Mouse (Mus musculus) stomach, embryonic 14.5 days (tissue): ENCODE measurements at regions not wholly inside any gene's neighbourhood (a gene's known extent, or its start where the extent isn't known, plus 50 kb on each side); places are given as distances from the start of the nearest gene placed in this dataset.

ENCODE experiments used
- ATAC-seq: fragments of 200-750 bp; cut with Nextera tagmentation; 2 replicates; pipeline ENCODE4 v1.8.0; 2017; ENCODE audit warnings: low read depth, moderate TSS enrichment; ENCODE audit not compliant: insufficient number of reproducible peaks, insufficient read depth, low FRiP score
- H3K27ac ChIP-seq: fragments of 300-500 bp; sonication (generic); 2 replicates; pipeline ENCODE4 v1.5.1; 2014; ENCODE audit warnings: mild to moderate bottlenecking, low read length, moderate library complexity, mixed read lengths
- H3K27me3 ChIP-seq: fragments of 300-500 bp; sonication (generic); 2 replicates; pipeline ENCODE4 v1.6.1; 2014; ENCODE audit warnings: low read length, control low read depth, mixed read lengths; ENCODE audit not compliant: control insufficient read depth, insufficient read depth
- H3K36me3 ChIP-seq: fragments of 300-500 bp; sonication (generic); 2 replicates; pipeline ENCODE4 v1.6.1; 2014; ENCODE audit warnings: mild to moderate bottlenecking, control low read depth, low read length, moderate library complexity, mixed read lengths; ENCODE audit not compliant: control insufficient read depth, insufficient read depth
- H3K4me1 ChIP-seq: fragments of 300-500 bp; sonication (generic); 2 replicates; pipeline ENCODE4 v1.6.1; 2014; ENCODE audit warnings: low read length, control low read depth, mixed read lengths; ENCODE audit not compliant: control insufficient read depth, insufficient read depth
- H3K4me2 ChIP-seq: fragments of 300-500 bp; sonication (generic); replicated peaks from 2 replicates; pipeline ENCODE4 v1.6.1; 2014; ENCODE audit warnings: low read depth, low read length, control low read depth
- H3K4me3 ChIP-seq: fragments of 300-500 bp; sonication (generic); 2 replicates; pipeline ENCODE4 v1.5.1; 2014; ENCODE audit warnings: low read depth, low read length, control low read depth
- H3K9ac ChIP-seq: fragments of 300-500 bp; sonication (generic); replicated peaks from 2 replicates; pipeline ENCODE4 v1.6.1; 2014; ENCODE audit warnings: low read depth, mild to moderate bottlenecking, control low read depth, low read length, moderate library complexity, mixed read lengths
- H3K9me3 ChIP-seq: fragments of 300-500 bp; sonication (generic); 2 replicates; pipeline ENCODE4 v1.6.1; 2016; ENCODE audit warnings: low read depth, low read length, control low read depth; ENCODE audit not compliant: control insufficient read depth
- WGBS: fragments of 180-500 bp; shearing (Covaris S2); extraction: QIAGEN DNeasy Blood & Tissue Kit; methylation state at CpG from one replicate; pipeline ENCODE4 v1.1.7; 2014; 5-methylcytosine and 5-hydroxymethylcytosine counted together

DNA sequence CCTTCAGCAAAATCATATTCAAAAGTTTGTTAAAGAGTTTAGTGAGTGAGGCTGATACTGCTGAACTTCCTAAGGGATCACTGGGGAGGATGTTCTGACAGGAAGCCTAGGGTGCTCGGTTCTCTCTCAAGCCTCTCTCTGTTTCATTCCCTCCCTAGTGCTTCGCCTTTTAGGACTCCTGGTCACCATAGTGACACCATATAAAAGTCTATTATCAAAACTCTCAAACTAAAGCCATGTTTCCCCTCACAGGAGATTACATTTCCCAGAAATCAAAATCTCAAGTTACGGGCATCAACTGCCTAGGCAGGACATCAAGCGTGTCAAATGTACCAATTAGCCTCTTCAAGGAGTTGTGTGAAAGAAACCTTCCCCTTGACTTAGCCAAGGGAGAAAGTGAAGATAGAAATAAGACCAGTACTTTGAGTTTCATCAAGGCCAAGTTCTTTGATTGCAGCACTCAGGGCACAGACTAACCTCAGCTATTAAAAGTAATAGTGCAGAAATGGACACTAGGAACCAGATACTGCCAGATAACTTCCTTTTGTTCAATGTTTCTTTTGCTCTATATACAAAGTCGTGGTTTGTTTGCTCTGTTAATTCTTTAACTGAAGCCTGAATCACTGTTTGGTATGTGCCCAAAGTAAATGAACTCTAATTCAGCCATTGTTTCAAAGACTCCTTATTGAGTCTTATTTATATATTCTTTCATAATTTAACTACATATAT, 752.6 kb downstream of the Jrkl start:
- Histone ChIP-seq H3K9ac (no peak overlapping the region), H3K4me3 (no peak overlapping the region), H3K27ac (no peak overlapping the region), H3K27me3 (no peaks in the 10 kb centered on the region), H3K4me1 (no peaks in the 10 kb centered on the region), H3K9me3 (no peaks in the 10 kb centered on the region), H3K4me2 (no peak overlapping the region), H3K36me3 (no peaks in the 10 kb centered on the region)
- no peak for ATAC-seq
- WGBS, result 69% methylated on average over 5 of the region's 5 CpGs

DNA sequence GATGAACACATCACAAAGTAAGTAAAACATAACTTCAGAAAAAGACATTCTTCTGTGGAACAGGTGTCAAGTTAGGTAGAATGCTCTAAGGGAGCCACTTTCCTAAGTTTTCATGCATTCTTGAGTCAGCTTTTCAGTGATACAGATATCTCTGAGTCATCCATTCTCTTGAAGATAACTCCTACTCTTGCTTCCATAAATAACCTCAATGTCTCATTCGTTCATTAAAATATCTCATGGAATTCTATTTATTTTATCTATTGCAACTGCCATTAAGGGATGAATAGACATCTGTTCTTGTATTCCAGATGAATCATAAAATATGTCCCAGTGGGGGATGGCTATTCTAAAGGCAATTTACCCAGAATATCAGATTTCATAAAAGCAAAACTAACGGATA, 787.8 kb downstream of the Jrkl start:
- no peak overlapping the region for H3K4me2 ChIP-seq
- H3K27ac ChIP-seq, result no peak overlapping the region
- ATAC-seq, result no peak
- no peaks in the 10 kb centered on the region for H3K4me1 ChIP-seq
- H3K36me3 ChIP-seq, result no peaks in the 10 kb centered on the region
- H3K9me3 ChIP-seq, result no peaks in the 10 kb centered on the region
- no peak overlapping the region for H3K9ac ChIP-seq
- WGBS, result 75% methylated on average over 2 of the region's 2 CpGs
- H3K27me3 ChIP-seq, result no peaks in the 10 kb centered on the region
- no peak overlapping the region for H3K4me3 ChIP-seq

DNA sequence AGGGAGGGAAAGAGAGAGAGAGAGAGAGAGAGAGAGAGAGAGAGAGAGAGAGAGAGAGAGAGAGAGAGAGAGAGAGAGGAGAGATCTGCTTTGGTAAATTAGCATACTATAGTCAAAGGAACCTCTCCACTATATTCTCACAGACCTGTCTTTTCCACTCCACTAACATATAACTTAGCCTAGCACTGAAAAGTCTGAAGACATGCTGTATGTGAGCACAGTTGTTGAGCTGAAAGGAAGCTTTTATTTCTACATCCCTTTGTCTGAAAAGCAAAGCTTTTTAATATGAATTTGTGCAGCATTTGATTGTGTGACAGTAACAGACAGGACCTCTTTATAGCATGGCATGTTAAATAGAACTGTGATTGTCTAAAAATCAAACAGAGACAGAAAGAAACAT, 788.9 kb downstream of the Jrkl start:
- H3K9ac ChIP-seq, result no peak overlapping the region
- no peak for ATAC-seq

DNA sequence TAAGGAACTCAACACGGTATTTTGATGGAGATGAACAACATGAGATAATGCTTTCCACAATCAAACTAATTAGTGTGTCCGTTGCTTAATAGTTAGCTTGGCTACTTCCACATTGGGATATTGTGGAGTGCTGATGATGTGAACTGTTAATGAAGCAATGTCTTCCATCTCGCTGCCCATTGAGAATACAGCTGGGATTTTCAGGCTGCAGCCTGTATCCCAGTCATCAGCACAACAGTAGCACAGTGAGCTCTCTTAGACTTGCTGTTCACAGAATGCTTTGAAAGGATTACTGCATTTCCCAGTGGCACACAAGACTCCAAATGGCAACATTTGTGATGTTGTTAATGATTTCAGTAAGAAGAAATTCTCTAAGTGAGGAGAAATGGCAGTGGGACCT, 811.5 kb downstream of the Jrkl start:
- ATAC-seq, result no peak
- Histone ChIP-seq H3K27ac (no peak overlapping the region), H3K4me2 (no peak overlapping the region), H3K4me3 (no peak overlapping the region), H3K36me3 (no peaks in the 10 kb centered on the region), H3K9ac (no peak overlapping the region), H3K27me3 (no peaks in the 10 kb centered on the region), H3K9me3 (no peaks in the 10 kb centered on the region), H3K4me1 (no peaks in the 10 kb centered on the region)
- 78% methylated on average over 3 of the region's 3 CpGs for WGBS

More for the DNA sequence above, 788.9 kb downstream of the Jrkl start:
- Histone ChIP-seq H3K4me1 (no peaks in the 10 kb centered on the region), H3K9me3 (no peaks in the 10 kb centered on the region), H3K27me3 (no peaks in the 10 kb centered on the region), H3K4me2 (no peak overlapping the region), H3K27ac (no peak overlapping the region), H3K36me3 (no peaks in the 10 kb centered on the region), H3K4me3 (no peak overlapping the region)

DNA sequence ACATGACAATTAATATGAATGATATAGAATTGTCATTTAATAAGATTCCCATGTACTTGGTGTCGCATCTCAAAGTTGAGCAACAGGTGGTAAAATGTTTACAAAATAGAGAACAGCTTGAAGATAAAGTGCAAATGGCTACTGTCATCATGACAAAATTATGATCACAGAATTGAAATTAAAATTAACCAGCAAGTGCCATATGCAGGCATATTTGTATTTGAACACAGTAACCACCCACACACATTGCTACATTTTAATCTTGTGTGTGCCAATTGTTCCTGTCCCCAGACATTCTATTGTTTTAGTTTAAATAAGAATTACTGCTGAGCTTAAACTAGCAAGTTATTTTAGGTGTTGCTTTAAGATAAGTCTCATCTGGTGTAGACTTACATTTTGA, 823.7 kb downstream of the Jrkl start:
- Histone ChIP-seq H3K9me3 (no peaks in the 10 kb centered on the region), H3K4me3 (no peak overlapping the region), H3K27me3 (no peaks in the 10 kb centered on the region), H3K9ac (no peak overlapping the region), H3K27ac (no peak overlapping the region), H3K4me1 (no peaks in the 10 kb centered on the region), H3K36me3 (no peaks in the 10 kb centered on the region), H3K4me2 (no peak overlapping the region)
- ATAC-seq, result no peak
- WGBS, result 79% methylated on average over 1 of the region's 1 CpGs

DNA sequence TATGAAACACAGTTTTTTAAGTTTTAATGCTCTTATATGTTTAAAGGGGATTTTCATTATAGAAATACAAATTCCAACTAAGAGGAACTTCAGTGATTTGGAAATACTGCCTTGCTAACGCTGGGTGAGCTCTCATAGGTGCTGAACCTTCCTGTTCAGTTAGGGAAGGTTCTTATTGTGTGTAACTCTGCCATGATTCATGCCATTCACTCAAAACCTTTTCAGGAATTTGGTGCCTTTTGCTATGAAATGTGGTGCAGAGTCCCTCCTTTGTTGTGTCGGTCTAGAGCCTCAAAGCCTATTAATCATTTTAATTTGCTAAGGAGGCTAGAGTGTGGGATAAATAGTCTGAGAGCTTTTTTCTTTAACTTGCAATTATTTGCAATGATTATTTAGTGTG, 837.1 kb downstream of the Jrkl start:
- 72% methylated on average over 2 of the region's 2 CpGs for WGBS
- no peak for ATAC-seq

DNA sequence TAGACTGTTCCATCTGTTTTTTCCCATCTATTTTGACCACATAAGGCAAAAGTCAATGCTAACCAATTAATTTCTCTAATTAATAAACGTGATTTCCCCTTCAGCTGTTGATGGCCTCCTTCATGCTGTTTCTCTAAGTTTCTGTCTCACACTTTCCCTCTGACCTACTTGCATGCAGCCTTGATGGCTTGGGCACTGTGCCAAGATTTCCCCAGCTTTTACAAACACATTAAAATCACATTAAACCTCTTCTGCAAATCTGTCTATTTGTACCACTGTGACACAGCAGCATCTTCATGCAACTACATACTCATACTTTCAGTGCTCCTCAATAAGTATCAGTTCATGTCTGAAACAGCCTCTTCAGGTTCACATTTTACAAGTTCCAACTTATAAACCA, 841.4 kb downstream of the Jrkl start:
- H3K27me3 ChIP-seq, result no peaks in the 10 kb centered on the region
- 65% methylated on average over 1 of the region's 1 CpGs for WGBS
- H3K4me1 ChIP-seq, result no peaks in the 10 kb centered on the region
- H3K27ac ChIP-seq, result no peak overlapping the region
- H3K9ac ChIP-seq, result no peak overlapping the region
- H3K36me3 ChIP-seq, result no peaks in the 10 kb centered on the region
- no peaks in the 10 kb centered on the region for H3K9me3 ChIP-seq
- no peak overlapping the region for H3K4me3 ChIP-seq
- no peak for ATAC-seq
- no peak overlapping the region for H3K4me2 ChIP-seq

More for the DNA sequence above, 837.1 kb downstream of the Jrkl start:
- Histone ChIP-seq H3K27me3 (no peaks in the 10 kb centered on the region), H3K4me3 (no peak overlapping the region), H3K36me3 (no peaks in the 10 kb centered on the region), H3K9ac (no peak overlapping the region), H3K9me3 (no peaks in the 10 kb centered on the region), H3K27ac (no peak overlapping the region), H3K4me1 (no peaks in the 10 kb centered on the region), H3K4me2 (no peak overlapping the region)

DNA sequence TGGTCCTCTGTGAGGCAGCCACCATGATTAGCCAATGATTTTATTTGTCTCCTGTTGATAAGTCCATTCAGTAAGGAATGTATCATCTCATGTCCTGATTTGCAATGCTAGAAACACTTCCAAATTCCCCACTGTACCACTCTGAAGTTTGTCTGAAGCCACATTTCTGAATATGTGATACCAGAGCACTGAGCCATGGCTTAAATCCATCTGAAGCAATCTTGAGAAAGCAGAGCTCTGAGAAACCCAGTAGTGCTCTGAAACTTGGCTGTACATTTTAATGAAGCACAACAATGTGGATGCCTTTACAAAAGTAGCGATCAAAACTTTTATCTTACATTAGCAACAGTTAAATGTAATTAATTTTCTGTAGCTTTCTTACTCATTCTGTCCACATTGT, 850.0 kb downstream of the Jrkl start:
- no peak for ATAC-seq
- 80% methylated on average over 1 of the region's 1 CpGs for WGBS
- H3K36me3 ChIP-seq, result no peaks in the 10 kb centered on the region
- no peaks in the 10 kb centered on the region for H3K9me3 ChIP-seq
- no peaks in the 10 kb centered on the region for H3K4me1 ChIP-seq
- H3K9ac ChIP-seq, result no peak overlapping the region
- H3K4me2 ChIP-seq, result no peak overlapping the region
- H3K27ac ChIP-seq, result no peak overlapping the region
- no peak overlapping the region for H3K4me3 ChIP-seq
- no peaks in the 10 kb centered on the region for H3K27me3 ChIP-seq
